Mouse (Mus musculus): ENCODE results near the gene Gm4756. TPM values are rescaled to one million over a fixed set of nuclear protein-coding genes. Genes with fewer than 3 reads are reported as not detected.
A peak's percentile ranks its signal among the peaks of the same experiment; 100 is the strongest.
"Not testable (repeated sequence)": the region's sequence is repeated elsewhere in the genome, so short reads cannot be mapped to it uniquely, and the experiment has no call there.

Gene Gm4756
- polyA plus RNA-seq (2012; rRNA removed), result 0.15 TPM in 1 of 2 replicates, not detected in the other

DNA sequence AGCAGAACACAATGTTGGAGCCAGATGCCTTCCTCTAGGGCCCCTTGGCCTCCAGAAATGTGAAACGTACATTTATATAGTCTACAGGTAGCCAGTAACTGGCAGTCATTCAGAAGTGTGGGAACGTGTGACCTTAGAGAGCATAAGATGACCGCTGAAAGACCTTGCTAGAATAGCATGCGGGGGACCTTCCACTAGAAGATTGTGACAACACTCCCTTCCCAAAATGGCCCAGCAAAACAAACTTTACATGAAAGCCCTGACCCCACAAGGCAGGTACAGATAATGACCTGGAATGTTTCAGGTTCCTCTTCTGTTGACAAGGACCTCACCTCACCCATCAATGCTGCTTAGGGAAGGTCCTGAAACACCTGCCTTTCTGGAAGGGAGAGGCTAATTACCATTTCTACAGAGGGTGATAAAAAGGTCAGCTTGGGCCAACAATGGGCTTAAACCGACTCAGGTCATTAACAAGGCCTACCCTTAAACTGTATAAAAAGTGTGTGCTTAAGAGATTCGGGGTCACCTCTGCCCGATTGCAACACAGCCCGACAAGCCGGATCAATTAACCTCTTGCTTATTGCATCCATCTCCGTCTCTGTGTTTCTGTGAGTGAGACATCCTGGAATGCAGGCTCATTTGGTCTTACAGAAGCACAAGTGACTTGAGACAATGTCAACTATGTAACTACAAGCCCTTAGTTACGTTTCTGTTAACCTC lies at the start of gene Gm4756:
Gene Gm4756 (minus strand): TSS at position 51 of the 720 bp plus-strand sequence.
- DNase-seq (ENCODE audit: low read depth), result no peak

DNA sequence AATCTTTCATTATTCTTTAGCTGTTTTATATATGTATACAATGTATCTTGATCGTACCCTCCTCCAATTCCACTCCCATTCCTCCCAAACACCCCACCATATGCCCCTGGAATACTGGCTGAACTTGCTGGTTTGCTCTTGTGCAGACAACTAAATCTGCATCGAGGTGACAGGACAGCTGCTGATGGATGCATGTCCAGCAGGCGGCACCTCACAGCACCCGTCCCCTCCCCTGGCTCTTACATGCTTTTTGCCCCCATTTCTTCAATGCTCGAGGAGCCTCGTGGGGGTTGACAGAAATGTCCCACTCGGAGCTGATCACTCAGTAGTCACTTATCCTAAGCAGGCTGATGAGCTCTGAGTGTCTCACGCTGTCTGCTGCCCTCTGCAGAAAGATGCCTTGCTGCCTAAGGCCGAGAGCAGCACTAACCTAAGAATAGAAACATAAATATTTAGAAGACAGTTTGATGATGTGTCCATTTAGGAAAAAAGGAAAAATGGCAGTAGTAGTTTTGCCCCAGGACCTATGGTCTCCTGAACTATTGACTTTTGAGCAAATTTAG lies 45.5 kb upstream of the Gm4756 start:
- no peak for DNase-seq (ENCODE audit: low read depth)

DNA sequence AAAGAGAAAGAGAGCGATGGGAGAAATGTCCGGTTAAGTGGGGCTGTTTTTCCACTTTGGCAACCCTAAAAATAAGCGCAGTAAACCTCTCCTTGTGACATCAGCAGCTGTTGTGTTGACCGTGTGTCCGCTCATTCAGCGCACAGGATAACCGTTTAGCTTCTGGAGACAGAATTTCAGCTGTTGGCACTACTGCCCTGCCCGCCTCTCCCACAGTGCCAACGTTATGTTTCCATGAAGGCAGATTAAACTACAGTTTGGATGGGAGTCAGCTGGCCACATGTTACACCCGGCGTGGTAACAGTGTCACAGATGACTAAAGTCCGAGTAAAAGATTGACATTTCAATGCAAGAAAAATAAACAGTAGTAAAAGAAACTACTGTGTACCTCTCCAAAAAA lies 45.0 kb upstream of the Gm4756 start:
- no peak for DNase-seq (ENCODE audit: low read depth)

DNA sequence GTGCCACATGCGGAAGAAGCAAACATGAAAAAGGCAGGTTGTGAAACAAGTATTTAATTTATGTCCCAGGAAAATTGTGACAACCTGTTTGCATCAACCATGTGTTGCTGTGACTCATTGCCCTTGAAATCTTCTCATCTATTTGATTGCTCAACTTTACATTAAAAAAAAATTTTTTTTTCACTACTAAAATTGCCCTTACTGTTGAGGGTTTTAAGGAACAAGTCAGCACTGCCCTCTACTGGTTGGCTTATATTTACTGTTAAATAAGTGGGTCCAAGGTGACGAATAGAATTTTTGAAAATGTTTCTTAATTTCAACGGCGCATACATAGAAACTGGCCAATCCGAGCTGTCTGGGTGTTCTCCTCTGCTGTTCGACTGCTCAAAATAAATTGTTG lies 44.4 kb upstream of the Gm4756 start:
- DNase-seq (ENCODE audit: low read depth), result peak; percentile 57

DNA sequence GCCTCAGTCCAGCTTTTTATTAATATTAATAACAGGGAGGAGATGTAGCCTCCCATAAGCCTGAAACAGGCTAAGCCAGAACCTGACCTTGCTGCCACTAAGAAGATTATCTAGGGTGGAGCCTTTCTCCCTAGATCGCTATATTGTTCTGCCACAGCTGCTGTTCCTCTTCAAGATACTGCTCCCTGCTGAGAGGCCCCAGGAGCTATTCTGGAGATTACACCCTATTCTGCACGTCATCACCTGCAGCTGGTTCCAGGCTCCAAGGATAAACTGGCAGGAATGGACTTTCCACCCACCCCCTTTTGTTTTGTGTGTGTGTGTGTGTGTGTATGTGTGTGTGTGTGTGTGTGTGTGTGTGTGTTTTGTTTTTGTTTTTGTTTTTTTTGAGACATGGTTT lies 38.8 kb upstream of the Gm4756 start:
- not testable (repeated sequence) for DNase-seq (ENCODE audit: low read depth)

DNA sequence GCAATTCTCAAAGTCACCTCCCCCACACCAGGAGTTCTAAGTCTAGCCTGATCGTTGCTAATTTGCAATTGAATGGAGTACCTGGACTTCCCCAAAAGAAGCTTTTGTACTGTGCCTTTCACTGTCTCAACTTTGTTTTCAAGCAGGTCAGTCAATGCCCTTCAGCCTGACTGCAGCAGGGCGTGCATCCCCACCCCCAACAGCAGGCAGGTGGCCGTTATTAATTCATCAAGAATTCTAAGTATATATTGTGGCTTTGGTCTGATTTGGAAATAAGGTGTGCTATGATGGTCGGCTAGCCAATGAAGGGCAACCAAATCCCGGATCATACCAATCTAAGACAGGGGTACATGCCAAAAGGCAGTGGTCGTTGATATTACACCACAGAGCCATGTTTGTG lies 38.3 kb upstream of the Gm4756 start:
- DNase-seq (ENCODE audit: low read depth), result not testable (repeated sequence)

DNA sequence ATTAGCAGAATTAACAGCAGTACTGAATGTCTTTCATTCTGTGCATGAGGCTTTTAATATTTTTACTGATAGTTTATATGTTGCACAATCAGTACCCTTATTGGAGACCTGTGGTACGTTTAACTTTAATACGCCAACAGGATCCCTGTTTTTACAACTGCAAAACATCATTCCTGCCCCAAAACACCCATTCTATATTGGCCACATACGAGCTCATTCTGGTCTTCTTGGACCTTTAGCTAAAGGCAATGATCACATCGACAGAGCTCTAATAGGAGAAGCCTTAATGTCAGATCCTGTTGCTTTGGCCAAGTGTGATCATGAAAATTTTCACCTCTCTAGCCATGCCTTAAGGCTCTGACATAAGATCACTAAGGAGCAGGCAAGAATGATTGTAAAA lies 37.1 kb upstream of the Gm4756 start:
- DNase-seq (ENCODE audit: low read depth), result not testable (repeated sequence)

DNA sequence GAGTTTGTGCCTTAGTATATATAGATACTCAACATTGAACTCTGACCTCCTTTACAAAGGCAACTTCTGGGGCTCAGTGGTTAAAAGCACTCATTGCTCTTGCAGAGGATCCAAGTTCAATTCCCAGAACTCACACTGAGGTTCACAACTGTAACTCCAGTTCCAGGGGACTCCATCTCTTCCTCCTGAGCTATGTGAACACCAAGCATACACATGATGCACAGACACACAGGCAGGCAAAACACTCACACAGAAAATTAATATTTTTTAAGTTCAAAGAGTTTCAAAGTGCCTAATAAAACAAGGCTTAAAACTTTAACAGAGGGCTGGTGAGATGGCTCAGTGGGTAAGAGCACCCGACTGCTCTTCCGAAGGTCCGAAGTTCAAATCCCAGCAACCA lies 34.2 kb upstream of the Gm4756 start:
- DNase-seq (ENCODE audit: low read depth), result no peak

DNA sequence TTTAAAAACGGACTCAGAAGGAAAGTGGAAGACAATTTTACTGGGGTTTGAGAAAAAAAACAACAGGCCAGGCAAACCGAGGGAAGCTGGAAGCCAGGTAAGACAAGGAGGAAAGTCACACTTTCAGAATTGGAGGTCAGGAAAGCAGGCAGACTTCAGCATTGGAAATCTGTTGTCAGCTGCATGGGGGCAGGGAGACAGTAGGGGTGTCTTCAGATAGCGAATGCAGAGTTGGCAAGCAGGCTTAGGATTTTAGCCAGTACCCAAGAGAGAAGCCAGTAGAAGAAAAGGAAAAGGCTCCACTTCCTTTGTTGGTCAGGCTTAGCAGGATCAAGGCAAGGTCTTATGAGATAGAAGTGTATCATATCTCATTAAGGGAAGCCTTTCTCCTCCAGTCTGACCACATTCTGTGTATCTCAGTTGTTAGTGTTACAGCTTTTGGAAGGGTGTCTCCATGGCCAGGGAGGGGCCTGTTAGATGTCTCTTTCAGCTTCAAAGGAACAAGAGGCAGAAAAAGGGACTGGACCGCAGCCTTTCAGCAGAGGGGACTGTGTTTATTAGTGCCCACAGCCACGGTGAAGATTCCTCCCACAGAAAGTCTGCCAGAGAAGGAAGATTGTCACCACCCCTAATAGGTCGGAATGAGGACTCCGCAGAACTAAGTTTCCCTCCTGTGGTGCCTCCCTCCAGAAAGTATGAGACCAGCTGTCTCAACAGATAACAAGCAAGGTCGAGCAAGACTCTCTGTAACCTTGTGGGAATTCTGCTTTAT lies 33.2 kb upstream of the Gm4756 start:
- no peak for DNase-seq (ENCODE audit: low read depth)

DNA sequence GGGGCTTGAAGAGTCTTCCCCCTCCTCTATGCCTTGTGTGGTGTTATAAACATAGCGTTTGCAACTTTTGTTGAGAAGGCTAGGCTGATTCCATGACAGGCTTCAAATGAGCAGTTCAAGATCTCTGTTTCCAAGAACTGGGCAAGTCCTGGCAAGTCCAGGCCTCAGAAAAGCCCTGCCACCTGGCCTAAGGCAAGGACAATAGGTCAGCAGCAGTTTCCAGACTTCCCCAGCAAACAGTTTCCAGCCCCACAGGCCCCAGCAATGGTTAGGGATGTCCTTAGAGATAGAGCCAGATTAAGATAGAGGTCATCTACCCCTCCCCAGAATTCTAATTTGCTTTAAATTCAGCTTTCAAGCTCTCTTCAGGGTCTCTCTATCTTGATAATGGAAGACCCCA lies 32.5 kb upstream of the Gm4756 start:
- no peak for DNase-seq (ENCODE audit: low read depth)

DNA sequence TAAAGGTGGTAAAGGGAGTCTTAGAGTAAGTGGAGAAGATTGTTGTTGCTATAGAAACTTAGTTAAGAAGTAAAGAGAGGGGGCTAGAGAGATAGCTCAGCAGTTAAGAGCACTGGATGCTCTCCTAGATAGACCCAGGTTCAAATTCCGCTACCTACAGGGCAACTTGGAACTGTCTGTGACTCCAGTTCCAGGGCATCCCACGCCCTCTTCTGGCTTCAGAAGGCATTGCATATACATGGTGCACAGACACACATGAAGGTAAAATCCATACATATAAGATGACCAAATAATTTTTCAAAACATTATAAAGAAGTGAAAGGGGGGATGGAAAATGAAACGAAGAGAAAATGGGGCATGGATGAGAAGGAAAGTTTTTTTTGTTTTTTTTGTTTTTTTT lies 30.2 kb upstream of the Gm4756 start:
- DNase-seq (ENCODE audit: low read depth), result no peak

DNA sequence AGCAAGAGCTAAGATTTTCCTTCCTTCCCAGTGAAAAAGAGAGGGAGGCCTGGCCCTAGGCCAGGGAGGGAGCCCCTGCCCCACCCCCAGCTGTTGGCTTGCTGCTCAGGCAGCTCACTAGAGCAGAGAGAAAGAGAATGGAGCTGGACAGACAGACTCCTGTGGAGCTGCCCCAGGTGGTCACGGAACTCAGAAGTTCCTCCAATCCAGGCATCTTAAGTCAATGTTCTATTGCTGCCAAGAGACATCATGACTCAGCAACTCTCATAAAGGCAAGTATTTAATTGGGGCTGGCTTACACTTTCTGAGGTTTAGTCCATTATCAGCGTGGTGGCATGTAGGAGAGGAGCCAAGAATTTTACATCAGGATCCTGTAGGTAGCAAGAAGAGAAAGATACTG lies 25.4 kb upstream of the Gm4756 start:
- DNase-seq (ENCODE audit: low read depth), result no peak

DNA sequence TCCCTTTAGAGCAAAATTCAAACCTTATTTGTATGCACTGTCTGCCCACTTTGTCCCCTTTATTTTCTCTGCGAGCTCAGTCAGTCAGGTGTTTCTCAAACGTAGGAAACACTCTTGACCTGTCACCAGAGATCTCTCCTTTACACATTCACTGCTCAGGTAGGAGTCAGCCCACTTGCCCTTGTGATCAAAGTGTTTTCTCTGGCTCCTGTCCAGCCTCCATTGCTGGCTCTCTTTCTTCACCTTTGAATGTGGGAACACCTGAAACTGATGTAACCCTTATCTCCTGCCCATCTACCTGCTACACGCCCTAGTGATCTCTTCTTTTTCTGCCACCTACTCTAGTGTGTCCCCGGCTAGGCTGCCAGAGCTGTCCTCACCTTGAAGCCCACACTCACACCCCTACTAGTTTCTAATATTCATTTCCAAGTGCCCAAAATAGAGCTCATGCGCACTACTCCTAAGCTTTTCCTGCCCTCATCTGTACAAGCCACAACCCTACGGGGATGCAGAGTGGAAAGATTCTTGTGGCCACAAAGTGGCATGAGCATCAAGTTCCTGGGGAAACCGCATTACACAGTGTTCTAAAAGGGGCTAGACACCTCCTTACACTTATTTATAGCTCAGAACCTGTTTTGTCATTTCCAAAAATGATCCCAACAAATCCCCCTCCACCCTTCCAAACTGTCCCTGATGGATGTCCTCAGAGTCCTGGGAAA lies 24.8 kb upstream of the Gm4756 start:
- DNase-seq (ENCODE audit: low read depth), result peak; percentile 96

DNA sequence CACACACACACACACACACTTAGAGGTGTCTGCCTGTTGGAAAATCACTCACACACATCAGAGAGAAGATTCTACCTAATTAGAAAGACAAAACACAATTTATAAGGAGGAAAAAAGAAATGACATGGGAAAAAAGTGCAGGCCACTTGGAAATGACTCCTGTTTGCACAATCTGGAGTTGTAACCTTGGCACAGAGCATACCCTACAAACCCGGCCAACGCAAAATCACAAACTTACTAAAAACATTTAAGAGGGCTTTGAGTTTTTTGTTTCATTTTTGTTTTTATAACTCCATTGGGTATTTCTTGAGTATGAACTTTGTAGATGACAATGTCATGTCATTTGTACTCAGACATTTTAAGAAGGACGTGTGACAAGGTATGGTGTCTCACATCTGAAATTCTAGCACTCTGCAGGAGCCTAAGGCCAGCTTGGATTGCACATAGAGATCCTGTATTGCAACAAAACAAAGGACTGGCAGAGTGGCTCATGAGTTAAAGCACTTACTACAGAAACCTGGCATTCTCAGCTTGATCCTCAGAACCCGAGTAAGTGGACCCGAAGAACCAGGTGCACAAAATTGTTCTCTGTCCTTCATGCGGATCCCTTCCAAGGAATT lies 22.2 kb upstream of the Gm4756 start:
- DNase-seq (ENCODE audit: low read depth), result peak; percentile 83

DNA sequence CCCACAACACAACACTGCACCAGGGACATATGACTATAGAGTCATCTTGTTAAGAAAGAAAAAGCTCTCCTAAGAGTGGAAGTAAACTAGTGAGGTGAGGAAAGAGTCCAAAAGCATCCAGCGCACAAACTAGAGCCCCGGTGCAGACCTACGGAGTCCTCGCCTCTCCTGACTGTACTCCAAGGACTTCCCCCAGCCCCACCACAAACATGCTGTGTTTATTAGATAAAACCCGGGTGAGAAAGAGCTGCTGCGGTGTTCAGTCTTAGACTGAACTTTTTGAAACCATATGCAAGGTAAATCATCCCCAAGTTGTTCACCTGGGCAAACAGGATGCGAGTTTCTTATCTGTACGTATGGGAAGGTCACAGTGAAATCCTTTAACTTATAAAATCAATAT lies 21.5 kb upstream of the Gm4756 start:
- DNase-seq (ENCODE audit: low read depth), result no peak

DNA sequence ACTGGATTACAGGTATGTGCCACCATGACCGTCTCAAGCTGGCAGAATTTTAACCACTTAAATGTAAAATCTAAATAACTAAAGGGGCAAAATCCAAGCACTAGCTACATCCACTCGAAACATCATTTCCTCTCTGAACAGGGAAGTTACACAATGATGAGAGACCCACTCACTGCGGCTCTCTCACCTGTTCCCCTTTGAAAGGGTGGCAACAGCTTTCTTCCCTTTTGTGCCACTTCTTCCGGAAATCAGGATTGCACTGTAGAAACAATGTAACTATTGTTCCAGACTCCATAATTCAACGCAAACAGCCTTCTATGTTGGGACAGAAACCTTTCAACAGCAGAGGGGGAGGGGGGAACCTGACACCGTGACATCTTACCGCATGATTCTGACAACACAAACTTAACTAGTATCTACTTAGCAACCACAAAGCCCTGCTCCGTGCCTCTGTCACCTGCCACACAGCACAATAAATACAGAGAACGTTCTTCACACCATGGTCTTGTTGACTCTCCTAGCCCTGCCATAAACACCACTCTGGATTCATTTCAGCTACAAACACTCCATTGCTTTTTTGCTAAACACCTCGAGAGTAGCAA lies 18.5 kb upstream of the Gm4756 start:
- no peak for DNase-seq (ENCODE audit: low read depth)

DNA sequence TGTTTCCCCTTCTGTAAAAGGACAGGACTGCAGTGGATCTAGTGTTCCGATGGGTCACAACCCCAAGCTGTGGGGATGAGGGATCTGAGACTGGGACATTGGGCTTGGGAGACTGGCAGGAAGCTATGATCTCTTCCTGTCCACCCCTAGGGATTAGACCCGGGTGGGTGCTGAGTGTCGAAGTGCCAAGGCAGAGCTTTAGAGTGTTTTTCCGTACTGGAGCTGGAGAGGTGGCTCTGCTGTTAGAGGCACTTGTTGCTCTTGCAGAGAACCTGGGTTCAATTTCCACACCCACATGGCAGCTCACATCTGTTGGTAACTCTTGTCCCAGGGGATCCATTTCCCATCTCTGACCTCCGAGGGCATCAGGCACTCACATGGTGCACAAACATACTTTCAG lies 16.6 kb upstream of the Gm4756 start:
- DNase-seq (ENCODE audit: low read depth), result no peak

DNA sequence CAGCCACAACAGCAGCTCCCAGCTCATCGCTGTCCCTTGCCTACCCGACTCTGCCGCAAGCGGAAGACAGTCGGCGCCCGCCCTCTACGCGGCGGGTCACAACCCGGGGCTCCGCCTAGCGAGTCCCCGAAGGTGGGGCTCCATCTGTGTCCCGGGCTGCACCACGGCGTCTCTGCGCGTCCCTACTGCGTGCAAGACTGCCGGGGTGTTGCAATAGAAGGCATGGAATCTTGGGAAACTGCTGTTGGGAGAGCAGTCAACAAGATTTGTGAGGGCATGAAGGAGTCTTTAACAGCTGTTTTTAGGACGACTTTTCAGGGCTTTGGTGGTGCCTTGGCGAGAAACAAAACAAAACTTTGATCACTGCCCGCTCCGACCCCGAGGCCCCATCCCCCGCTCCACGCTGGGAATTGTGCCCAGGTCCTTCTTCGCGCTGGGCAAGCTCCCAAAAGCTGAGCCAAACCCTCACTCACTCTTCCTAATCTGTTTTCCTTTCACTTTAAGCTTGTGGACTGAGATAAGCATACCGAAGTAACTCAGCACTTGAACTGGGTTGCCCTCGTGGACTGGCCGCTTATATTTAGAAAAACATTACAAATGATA lies 15.4 kb upstream of the Gm4756 start, which contains the start of gene Dhrs7:
Gene Dhrs7 (minus strand): TSS at position 175 of the 603 bp plus-strand sequence.
- peak; percentile 77 for DNase-seq (ENCODE audit: low read depth)

DNA sequence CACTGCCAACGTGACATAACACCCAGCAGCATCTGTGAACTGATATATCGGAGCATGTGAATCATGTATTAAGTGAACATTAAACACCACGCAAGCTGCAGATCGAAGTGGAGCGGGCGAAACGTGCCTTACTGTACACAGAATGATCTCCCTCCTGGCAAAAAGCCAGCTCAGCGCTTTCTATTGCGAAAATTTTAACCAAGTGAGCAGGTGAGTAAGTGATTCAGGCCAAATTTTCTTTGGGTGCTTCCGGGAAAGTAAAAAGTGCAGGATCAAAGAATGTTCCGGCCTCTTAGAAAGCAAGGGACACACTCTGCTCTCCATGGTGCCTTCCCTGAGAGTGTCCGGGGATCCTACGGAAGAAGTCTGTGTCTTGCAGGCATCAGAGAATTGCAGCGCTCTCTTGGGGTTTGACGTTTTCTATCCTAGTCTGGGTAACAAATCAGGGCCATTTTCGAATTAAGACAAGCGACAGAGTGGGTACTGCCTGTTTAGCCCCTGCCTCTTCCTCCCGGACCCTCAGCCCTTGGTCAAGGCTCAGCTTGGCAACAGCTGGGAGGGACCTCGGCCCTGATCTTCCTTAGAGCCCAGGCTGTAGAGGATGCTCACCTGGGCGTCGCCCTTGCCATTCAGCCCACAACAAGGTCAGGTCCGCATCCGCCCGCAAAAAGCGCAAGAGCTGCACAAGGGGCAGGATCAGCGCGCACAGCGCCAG lies 14.7 kb upstream of the Gm4756 start:
- DNase-seq (ENCODE audit: low read depth), result no peak

DNA sequence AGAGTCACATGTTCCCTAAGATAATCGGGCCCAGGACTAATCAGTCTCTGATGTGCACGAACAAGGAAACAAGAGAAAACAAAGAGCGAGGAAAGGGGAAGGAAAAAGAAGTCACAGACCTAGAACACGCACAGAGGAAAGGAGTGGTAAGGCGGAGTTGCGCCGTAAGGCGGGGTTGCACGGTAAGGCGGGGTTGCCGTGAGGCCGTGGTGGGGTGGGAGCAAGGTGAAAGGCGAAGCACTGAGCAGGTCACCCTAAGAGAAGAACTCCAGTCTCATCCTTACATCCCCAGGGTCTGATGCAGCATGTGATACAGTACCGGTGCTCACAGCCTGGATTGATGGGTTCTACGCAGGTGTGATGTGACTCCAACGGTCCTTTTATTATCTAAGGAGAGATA lies 6.3 kb upstream of the Gm4756 start:
- DNase-seq (ENCODE audit: low read depth), result no peak

Data from gonadal fat pad, adult 2 months (tissue).